Mouse (Mus musculus) CH12.LX (cell line): ENCODE results near the gene Pou2f1. TPM values are rescaled to one million over a fixed set of nuclear protein-coding genes. Genes with fewer than 3 reads are reported as not detected.

Source experiments
- DNase-seq: peaks from one replicate; pipeline ENCODE4 v3.0.0-alpha.2; 2013; ENCODE audit errors: extremely low read depth
- H3K27ac ChIP-seq: 2 replicates; pipeline ENCODE4 v1.5.1; 2012; ENCODE audit warnings: low read depth, mild to moderate bottlenecking, control low read depth, moderate library complexity; ENCODE audit not compliant: insufficient read depth
- H3K27me3 ChIP-seq: replicated peaks from 2 replicates; pipeline ENCODE3; 2012; ENCODE audit warnings: inconsistent platforms
- H3K36me3 ChIP-seq, 2 experiments: replicated peaks in 1 of 2; 2 replicates each; pipeline versions ENCODE3 to v1.6.1; 2012; ENCODE audit warnings: inconsistent platforms in 1 of 2, low read length in 1 of 2, mild to moderate bottlenecking in 1 of 2, mixed read lengths in 1 of 2, moderate library complexity in 1 of 2; ENCODE audit not compliant: control insufficient read depth in 1 of 2, insufficient read depth in 1 of 2
- H3K4me1 ChIP-seq, 2 experiments: 2 replicates each; pipeline ENCODE4 v1.6.1; 2012; ENCODE audit warnings: inconsistent platforms in 1 of 2, moderate library complexity in 1 of 2; ENCODE audit not compliant: insufficient read depth in 2 of 2, control insufficient read depth in 1 of 2
- H3K4me2 ChIP-seq: 2 replicates; pipeline ENCODE4 v1.6.1; 2012; ENCODE audit warnings: low read depth, mild to moderate bottlenecking, control low read depth; ENCODE audit not compliant: poor library complexity, insufficient read depth, severe bottlenecking
- H3K4me3 ChIP-seq, 3 experiments: fragments of 150-350 bp in 1 of 3; sonication (generic) in 1 of 3; replicated peaks in 1 of 3; 2 replicates each; pipeline versions ENCODE3 to v1.5.1; 2011 to 2012; ENCODE audit warnings: low read depth in 2 of 3, low read length in 2 of 3, mild to moderate bottlenecking in 2 of 3, moderate library complexity in 2 of 3, control low read depth in 1 of 3, improper control_type of control experiment in 1 of 3, inconsistent platforms in 1 of 3, mixed read lengths in 1 of 3; ENCODE audit not compliant: poor library complexity in 1 of 3
- H3K79me2 ChIP-seq: replicated peaks from 2 replicates; pipeline ENCODE4 v1.6.1; 2012; ENCODE audit warnings: mild to moderate bottlenecking, moderate library complexity; ENCODE audit not compliant: control insufficient read depth, poor library complexity, insufficient read depth, severe bottlenecking; ENCODE audit errors: extremely low read depth
- H3K9ac ChIP-seq: 2 replicates; pipeline ENCODE4 v1.6.1; 2012; ENCODE audit warnings: low read depth, mild to moderate bottlenecking, control low read depth, moderate library complexity; ENCODE audit not compliant: insufficient read depth
- H3K9me3 ChIP-seq: replicated peaks from 2 replicates; pipeline ENCODE3; 2012; ENCODE audit warnings: low read length, inconsistent platforms, mixed read lengths
- BHLHE40 ChIP-seq: IDR thresholded peaks from 2 replicates; pipeline ENCODE4 v1.6.1; 2011; ENCODE audit warnings: mild to moderate bottlenecking, low read depth, low read length, improper control_type of control experiment
- CHD1 ChIP-seq: IDR thresholded peaks from 2 replicates; pipeline ENCODE4 v1.6.1; 2012; ENCODE audit warnings: low read depth, low read length, improper control_type of control experiment, inconsistent platforms
- CHD2 ChIP-seq: IDR thresholded peaks from 2 replicates; pipeline ENCODE4 v1.6.1; 2011; ENCODE audit warnings: low read length, improper control_type of control experiment
- CTCF ChIP-seq, 2 experiments: IDR thresholded peaks in 1 of 2; conservative IDR thresholded peaks in 1 of 2; 2 replicates each; pipeline ENCODE4 v1.5.1; 2011 to 2012; ENCODE audit warnings: low read depth in 2 of 2, low read length in 2 of 2, improper control_type of control experiment in 1 of 2, inconsistent platforms in 1 of 2, mild to moderate bottlenecking in 1 of 2, moderate library complexity in 1 of 2
- E2F4 ChIP-seq: IDR thresholded peaks from 2 replicates; pipeline ENCODE4 v1.6.1; 2011; ENCODE audit warnings: low read depth, low read length, improper control_type of control experiment; ENCODE audit not compliant: insufficient replicate concordance
- ELF1 ChIP-seq: IDR thresholded peaks from 2 replicates; pipeline ENCODE4 v1.6.1; 2014; ENCODE audit warnings: low read depth, mild to moderate bottlenecking, inconsistent platforms, low read length, improper control_type of control experiment
- EP300 ChIP-seq: IDR thresholded peaks from 2 replicates; pipeline ENCODE4 v1.6.1; 2011; ENCODE audit warnings: low read length, improper control_type of control experiment
- ETS1 ChIP-seq: conservative IDR thresholded peaks from 2 replicates; pipeline ENCODE4 v1.6.1; 2012; ENCODE audit warnings: low read depth, mild to moderate bottlenecking, inconsistent platforms, low read length, improper control_type of control experiment, moderate library complexity
- GABPA ChIP-seq: IDR thresholded peaks from 2 replicates; pipeline ENCODE4 v1.6.1; 2012; ENCODE audit warnings: low read depth, low read length, improper control_type of control experiment, inconsistent platforms; ENCODE audit not compliant: insufficient replicate concordance
- JUND ChIP-seq: conservative IDR thresholded peaks from 2 replicates; pipeline ENCODE4 v1.6.1; 2011; ENCODE audit warnings: low read depth, low read length, improper control_type of control experiment
- KAT2A ChIP-seq: IDR thresholded peaks from 2 replicates; pipeline ENCODE4 v1.6.1; 2012; ENCODE audit warnings: low read length, improper control_type of control experiment, inconsistent platforms; ENCODE audit not compliant: insufficient replicate concordance
- MAFK ChIP-seq: IDR thresholded peaks from 2 replicates; pipeline ENCODE4 v1.6.1; 2011; ENCODE audit warnings: low read length, improper control_type of control experiment; ENCODE audit not compliant: insufficient replicate concordance
- MAX ChIP-seq: IDR thresholded peaks from 2 replicates; pipeline ENCODE4 v1.6.1; 2011; ENCODE audit warnings: low read length, improper control_type of control experiment
- MAZ ChIP-seq: IDR thresholded peaks from 2 replicates; pipeline ENCODE4 v1.6.1; 2012; ENCODE audit warnings: low read depth, mild to moderate bottlenecking, inconsistent platforms, low read length, improper control_type of control experiment, moderate library complexity
- MYC ChIP-seq: IDR thresholded peaks from 2 replicates; pipeline ENCODE4 v1.6.1; 2011; ENCODE audit warnings: low read depth, mild to moderate bottlenecking, improper control_type of control experiment, low read length
- PAX5 ChIP-seq: IDR thresholded peaks from 2 replicates; pipeline ENCODE4 v1.6.1; 2012; ENCODE audit warnings: low read length, inconsistent platforms, mixed read lengths
- POLR2A ChIP-seq: IDR thresholded peaks from 2 replicates; pipeline ENCODE4 v1.6.1; 2011; ENCODE audit warnings: low read depth, mild to moderate bottlenecking, improper control_type of control experiment, low read length
- RAD21 ChIP-seq: IDR thresholded peaks from 2 replicates; pipeline ENCODE4 v1.6.1; 2011; ENCODE audit warnings: low read depth, mild to moderate bottlenecking, low read length, improper control_type of control experiment, moderate library complexity
- RCOR1 ChIP-seq: conservative IDR thresholded peaks from 2 replicates; pipeline ENCODE4 v1.6.1; 2012; ENCODE audit warnings: low read depth, mild to moderate bottlenecking, inconsistent platforms, low read length, improper control_type of control experiment
- SMC3 ChIP-seq: IDR thresholded peaks from 2 replicates; pipeline ENCODE4 v1.6.1; 2011; ENCODE audit warnings: low read depth, low read length, improper control_type of control experiment
- TBP ChIP-seq: conservative IDR thresholded peaks from 2 replicates; pipeline ENCODE4 v1.6.1; 2011; ENCODE audit warnings: low read depth, low read length, improper control_type of control experiment
- UBTF ChIP-seq: IDR thresholded peaks from 2 replicates; pipeline ENCODE4 v1.6.1; 2012; ENCODE audit warnings: low read depth, mild to moderate bottlenecking, inconsistent platforms, low read length, improper control_type of control experiment, moderate library complexity
- USF2 ChIP-seq: conservative IDR thresholded peaks from 2 replicates; pipeline ENCODE4 v1.6.1; 2011; ENCODE audit warnings: low read depth, low read length, improper control_type of control experiment
- ZC3H11A ChIP-seq: IDR thresholded peaks from 2 replicates; pipeline ENCODE4 v1.6.1; 2012; ENCODE audit warnings: low read depth, mild to moderate bottlenecking, inconsistent platforms, low read length, improper control_type of control experiment
- ZKSCAN1 ChIP-seq: IDR thresholded peaks from 2 replicates; pipeline ENCODE4 v1.6.1; 2012; ENCODE audit warnings: low read depth, inconsistent platforms, low read length, improper control_type of control experiment, borderline replicate concordance
- ZMIZ1 ChIP-seq: IDR thresholded peaks from 2 replicates; pipeline ENCODE4 v1.6.1; 2012; ENCODE audit warnings: low read depth, mild to moderate bottlenecking, inconsistent platforms, low read length, improper control_type of control experiment
- ZNF384 ChIP-seq: IDR thresholded peaks from 2 replicates; pipeline ENCODE4 v1.6.1; 2012; ENCODE audit warnings: low read depth, low read length, improper control_type of control experiment, inconsistent platforms
- dilution Hi-C: fragments of 300-500 bp; cut with MboI; formaldehyde crosslinking; loops from 2 replicates; pipeline ENCODE4 v1.14.3; 2020; ENCODE audit warnings: low sequenced_read_pairs; ENCODE audit not compliant: extremely low pct_unique_long_range_greater_than_20kb, extremely low pct_ligation_motif_present
- in situ Hi-C: fragments of 300-500 bp; cut with MboI; formaldehyde crosslinking; loops from 3 replicates; pipeline ENCODE4 v1.14.3; 2019; ENCODE audit warnings: low sequenced_read_pairs, low pct_ligation_motif_present, low pct_unique_long_range_greater_than_20kb, mixed read lengths
- polyA plus RNA-seq: library from polyadenylated mRNA; unstranded; fragments of >175 nt; gene quantifications from 2 replicates; pipeline ENCODE4 v1.2.1, GENCODE M21; 2012; ENCODE audit warnings: low read depth; ENCODE audit not compliant: insufficient read length
- total RNA-seq, 2 experiments: library from RNA; depleted of rRNA; stranded (reverse); fragments of 300-350 nt in 1 of 2; fragments of >200 nt in 1 of 2; gene quantifications; 2 replicates each; pipeline ENCODE4 v1.2.3; 2012 to 2014

The Pou2f1 gene
- total and polyA plus RNA-seq, 3 experiments = 6.4 to 18.3 (median 7.4) TPM

DNA sequence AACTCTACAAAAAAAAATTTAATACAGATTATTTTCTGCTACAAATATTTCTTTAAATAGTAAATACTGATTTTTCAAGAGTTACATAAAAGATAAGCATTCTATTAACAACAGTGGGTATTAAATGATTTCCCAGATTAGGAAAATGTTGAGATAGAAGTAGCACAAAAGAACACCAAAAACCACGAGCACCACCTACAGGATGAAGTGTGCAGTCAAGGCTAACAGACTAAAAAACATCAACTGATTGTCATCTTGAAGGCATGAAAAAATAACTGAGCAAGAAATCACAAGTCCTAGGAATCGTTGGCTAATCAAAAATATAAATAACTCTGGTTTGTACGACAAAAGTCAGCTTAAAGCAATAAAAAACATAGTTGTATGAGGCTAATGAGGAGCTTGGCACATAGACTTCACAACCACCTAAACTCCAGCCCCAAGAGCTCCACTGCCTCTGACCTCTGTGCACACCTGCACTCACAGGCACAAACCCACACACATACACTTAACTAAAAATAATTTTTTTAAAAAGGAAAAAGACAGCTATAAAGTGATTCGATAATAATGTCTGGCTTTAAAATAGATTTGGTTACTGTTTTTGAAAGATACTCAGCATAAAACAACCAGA, 35.3 kb downstream of the Pou2f1 start:
- Histone ChIP-seq H3K9me3 (no peaks in the 10 kb centered on the region), H3K79me2 (no peaks in the 10 kb centered on the region; the same call in 1 of the 2 replicates), H3K36me3 (no peaks in the 10 kb centered on the region), H3K4me2 (no peak overlapping the region), H3K27ac (no peak overlapping the region), H3K27me3 (no peaks in the 10 kb centered on the region), H3K9ac (no peak overlapping the region), H3K4me1 (peaks cover 5 to 16% of the 10 kb centered on the region in 2 experiments; a peak in 3 of 4 replicates), H3K4me3 (no peak overlapping the region)
- peak; percentile 70 for DNase-seq
- dilution Hi-C loops (no loop called here), in situ Hi-C loops (no loop called here)
- TF ChIP-seq USF2 = no peak
- TF ChIP-seq SMC3 = peak; percentile 90
- no peak for TF ChIP-seq CHD1
- peak; percentile 97 for TF ChIP-seq RAD21
- peak; percentile 74 for TF ChIP-seq ZC3H11A
- peak; percentile 55 to 95; a peak in 3 of 4 replicates for TF ChIP-seq CTCF (conservative IDR thresholded peaks at IDR 0.05 in 1 of 2, IDR thresholded peaks at IDR 0.05 in 1 of 2; ENCODE audit: low read depth in 2 of 2, low read length in 2 of 2)

DNA sequence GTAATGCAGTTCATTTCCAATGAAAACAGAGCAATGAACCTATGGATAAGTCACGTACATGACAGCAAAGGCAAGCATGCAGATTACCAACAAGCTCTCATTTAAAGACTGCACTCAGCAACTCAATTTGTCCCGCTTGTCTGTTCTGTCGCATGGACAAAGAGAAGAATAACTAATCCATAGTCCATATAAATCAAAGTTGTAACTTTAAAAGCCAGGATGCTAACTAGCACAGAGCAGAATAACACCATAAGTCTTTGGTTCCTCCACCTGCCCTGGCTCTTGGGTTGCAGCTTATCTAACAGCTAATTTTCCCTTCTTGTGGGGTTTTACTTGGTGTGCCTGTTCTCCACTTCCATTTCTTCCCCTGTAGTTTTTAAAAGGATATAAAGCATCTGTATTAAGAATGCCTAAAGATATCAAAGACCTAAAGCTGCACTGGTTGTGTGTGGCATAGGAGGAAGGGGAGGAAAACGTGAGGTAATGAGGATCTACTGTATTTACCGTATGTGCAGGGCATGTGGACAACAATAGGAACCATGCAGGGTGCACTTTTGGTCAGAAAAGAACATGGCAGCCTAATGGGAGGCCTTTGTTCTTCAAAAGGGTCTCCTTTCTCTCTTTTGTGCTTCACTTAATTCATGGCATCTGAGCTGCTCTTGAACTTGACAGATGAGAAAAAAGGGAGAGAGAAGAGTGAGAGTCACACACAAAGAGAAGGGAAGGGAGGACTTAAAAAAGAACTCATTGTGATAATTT, 36.1 kb downstream of the Pou2f1 start:
- TF ChIP-seq USF2 = no peak
- no peak for TF ChIP-seq MYC
- no peak for TF ChIP-seq POLR2A
- no peak for TF ChIP-seq UBTF
- no peak for TF ChIP-seq JUND
- TF ChIP-seq MAZ = no peak
- TF ChIP-seq ELF1 = no peak
- TF ChIP-seq GABPA = no peak
- TF ChIP-seq ZC3H11A = no peak
- TF ChIP-seq ZMIZ1 = peak; percentile 82; the same call in 1 of the 2 replicates
- TF ChIP-seq MAX = no peak
- peak; percentile 62; the same call in 1 of the 2 replicates for TF ChIP-seq TBP
- no peak for TF ChIP-seq RCOR1
- TF ChIP-seq E2F4 = no peak
- no peak for TF ChIP-seq ETS1
- TF ChIP-seq BHLHE40 = 0 out of 2 replicates have a peak, but pooled peaks have one; percentile 6
- TF ChIP-seq ZKSCAN1 = no peak
- TF ChIP-seq CTCF (conservative IDR thresholded peaks at IDR 0.05 in 1 of 2, IDR thresholded peaks at IDR 0.05 in 1 of 2; ENCODE audit: low read depth in 2 of 2, low read length in 2 of 2) = no peak
- TF ChIP-seq MAFK = no peak
- TF ChIP-seq SMC3 = no peak
- no peak for TF ChIP-seq PAX5
- no peak for TF ChIP-seq CHD2
- TF ChIP-seq ZNF384 = no peak
- no peak for TF ChIP-seq EP300
- TF ChIP-seq KAT2A = no peak
- no peaks in the 10 kb centered on the region for H3K36me3 ChIP-seq
- no peak overlapping the region for H3K4me3 ChIP-seq
- dilution Hi-C loops (no loop called here), in situ Hi-C loops (no loop called here)
- H3K27ac ChIP-seq = peak overlapping the region; percentile 52
- DNase-seq = no peak
- peak overlapping the region; percentile 50; the same call in 1 of the 2 replicates for H3K4me2 ChIP-seq
- H3K9me3 ChIP-seq = no peaks in the 10 kb centered on the region
- H3K79me2 ChIP-seq = no peaks in the 10 kb centered on the region; the same call in 1 of the 2 replicates
- H3K9ac ChIP-seq = no peak overlapping the region
- H3K4me1 ChIP-seq = peaks cover 5 to 22% of the 10 kb centered on the region in 2 experiments; a peak in 3 of 4 replicates
- H3K27me3 ChIP-seq = no peaks in the 10 kb centered on the region
